Mouse (Mus musculus) cerebellum, adult 9-10 months (tissue): Measurements from ENCODE around the gene Mettl16.
A peak's percentile ranks its signal among the peaks of the same experiment; 100 is the strongest.

Experiments
- DNase-seq: peaks from one replicate; pipeline ENCODE4 v3.0.0; 2022

Gene Mettl16

DNA sequence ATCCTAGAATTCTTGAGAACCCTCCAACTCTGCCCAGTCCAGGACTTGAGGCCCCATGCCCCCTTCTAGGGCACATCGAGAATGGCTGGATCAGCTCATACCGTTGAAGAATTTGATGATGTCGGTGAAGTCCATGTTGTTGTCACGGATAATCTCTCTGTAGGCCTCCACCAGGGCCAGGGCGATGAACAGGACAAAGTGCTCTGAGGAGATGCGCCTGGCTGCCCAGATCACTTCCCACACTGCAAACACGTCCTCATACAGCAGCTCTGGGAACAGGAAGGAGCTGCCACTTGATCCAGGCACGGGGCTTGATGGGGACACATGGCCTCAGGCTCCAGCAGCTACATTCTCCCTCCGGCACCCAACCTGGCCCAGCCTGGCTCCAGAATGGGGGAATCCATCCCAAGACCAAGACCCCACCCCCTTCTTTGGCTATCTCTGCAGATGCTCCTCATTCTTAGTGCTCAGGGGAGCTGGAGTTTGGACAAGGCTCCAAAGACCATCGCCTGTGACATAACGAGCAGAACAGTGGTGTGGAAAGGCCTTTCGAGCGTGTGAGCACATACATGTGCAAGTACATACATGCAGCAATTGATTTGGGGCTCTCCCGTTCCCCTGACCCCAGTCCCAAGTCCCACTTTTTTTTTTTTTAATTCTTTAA lies 80.5 kb downstream of the Mettl16 start:
- no peak for DNase-seq

- DNase-seq, result no peak
Measured at GRCm38 (mm10) chr11:74857756-74858155, 87.1 kb downstream of the Mettl16 start.

DNA sequence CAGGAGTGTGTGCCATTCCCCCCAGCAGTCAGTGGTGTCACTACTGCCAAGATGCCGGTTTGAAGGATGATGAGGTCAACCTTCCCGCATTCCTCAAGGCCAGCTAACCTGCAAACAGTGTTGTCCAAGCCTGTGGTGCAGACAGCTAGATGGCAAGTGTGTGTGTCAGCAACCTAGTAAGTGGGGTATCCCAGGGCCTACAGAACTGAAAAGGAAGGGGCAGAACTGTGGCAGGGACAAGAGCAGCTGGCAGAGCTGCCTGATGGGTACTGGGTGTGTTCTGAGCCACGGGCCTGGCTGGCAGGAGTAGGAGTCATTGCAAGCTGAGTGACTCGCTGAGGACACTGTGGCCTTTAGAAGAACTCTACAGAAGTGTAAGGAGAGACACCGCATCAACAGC lies 91.5 kb downstream of the Mettl16 start:
- DNase-seq, result no peak

- DNase-seq, result no peak
Measured at GRCm38 (mm10) chr11:74863471-74863870, 92.8 kb downstream of the Mettl16 start.

- no peak for DNase-seq
Measured at GRCm38 (mm10) chr11:74864421-74864820, 93.8 kb downstream of the Mettl16 start.

DNA sequence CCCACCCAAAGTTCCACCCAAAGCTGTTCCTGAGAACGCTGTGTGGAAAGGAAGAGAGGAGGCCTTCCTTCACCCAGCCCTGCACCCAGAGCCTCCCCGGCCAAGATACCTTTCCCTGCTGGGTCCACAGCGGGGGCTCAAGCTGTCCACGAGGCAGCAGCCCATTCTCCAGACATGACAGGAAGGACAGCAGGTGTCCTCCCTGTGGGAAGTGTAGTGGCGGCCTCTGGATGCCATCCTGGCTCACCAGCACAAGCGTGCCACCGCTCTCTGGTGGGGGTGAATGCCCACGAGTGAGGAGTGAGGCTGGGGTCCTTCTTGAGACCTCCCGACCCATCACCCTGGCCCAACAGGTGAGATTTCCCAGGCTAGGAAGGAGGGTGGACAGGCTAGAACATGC lies 94.6 kb downstream of the Mettl16 start:
- DNase-seq, result no peak

DNA sequence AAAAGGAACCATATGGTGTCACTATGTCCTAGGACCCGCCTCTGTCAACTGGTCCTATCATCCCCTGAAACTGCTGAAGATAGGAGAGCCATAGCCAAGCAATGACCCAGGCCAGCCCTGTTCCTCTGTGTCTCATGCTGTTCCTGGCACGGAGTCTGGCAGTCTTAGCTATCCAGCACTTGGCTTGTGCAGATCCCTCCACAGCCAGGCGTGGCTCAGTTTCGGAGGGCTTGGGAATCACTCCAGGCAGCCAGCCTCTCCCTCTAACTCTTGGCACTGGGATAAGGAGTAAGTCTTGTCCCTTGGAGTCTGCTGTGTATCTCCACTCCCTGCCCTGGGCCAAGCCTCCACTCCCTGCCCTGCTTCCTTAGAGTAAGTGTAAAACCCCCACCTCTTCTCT lies 96.0 kb downstream of the Mettl16 start:
- peak; percentile 93 for DNase-seq

- peak; percentile 96 for DNase-seq
Measured at GRCm38 (mm10) chr11:74867181-74867580, 96.6 kb downstream of the Mettl16 start.

GRCm38 (mm10) chr11:74868046-74868760 lies 97.6 kb downstream of the Mettl16 start:
- peak; percentile 66 for DNase-seq

DNA sequence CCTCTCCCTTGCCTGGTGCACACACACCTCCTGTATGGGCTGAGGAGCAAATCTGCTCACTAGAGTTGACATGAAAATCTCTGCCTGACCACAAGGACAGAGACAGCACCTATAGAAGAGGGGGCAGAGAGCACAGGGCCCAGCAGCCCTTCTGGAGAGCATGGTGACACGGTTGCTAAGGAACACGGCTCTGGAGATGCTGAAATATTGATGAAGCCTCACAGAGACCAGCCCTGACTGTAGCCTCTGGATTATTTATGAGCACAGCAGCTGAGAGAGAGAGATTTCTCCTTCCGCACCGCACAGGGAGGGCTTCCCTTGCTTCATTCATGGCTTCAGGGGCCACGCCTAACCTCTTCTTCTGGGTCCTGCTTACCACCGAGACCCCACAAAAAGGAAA lies 99.0 kb downstream of the Mettl16 start:
- no peak for DNase-seq

DNA sequence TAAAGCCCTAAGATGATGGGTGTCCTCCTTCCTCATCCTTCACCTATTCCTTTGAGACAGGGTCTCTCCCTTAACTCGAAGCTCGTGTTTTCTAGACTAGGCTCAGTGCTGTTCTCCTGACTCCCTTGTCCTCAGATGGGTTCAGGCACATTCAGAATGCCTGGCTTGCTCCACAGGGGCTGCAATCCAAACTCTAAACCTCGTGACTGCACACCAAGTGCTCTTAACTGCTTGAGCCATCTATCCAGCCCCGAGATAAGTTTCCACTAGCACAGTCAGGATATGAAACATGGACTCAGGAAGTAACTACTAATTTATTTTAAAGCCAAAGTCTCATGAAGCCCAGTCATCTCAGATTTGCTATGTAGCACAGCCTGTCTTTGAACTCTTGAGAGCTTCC lies 99.9 kb downstream of the Mettl16 start:
- DNase-seq, result no peak

DNA sequence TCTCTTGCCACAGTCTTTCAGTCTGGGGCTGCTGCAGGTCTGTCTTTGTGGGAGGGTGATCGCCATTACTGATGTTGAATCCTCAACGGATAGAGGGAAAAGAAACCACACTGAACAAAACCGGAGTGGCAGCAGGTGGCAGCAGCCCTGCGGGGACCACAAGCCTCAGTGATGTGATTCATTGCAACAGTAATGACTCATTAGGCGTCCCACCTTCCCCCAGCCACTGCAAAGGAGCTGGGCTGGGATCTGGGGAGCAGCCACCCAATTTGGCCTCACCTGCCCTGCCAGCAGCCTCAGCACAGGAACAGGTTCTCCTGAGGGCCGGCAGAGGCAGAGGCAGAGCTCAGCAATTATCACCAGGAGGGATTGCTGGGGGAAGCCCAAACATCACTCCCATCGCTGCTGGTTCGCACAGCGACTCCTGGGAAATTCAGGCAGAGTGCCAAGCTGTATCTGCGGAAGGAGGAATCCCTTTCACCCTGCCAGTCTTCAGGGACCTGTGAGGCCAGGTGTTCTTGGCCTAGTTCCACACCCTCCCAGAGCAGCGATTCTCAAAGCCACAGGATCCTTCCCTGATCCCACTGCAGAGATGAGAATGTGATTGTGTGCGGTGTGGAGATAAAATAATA lies 100.5 kb downstream of the Mettl16 start:
- no peak for DNase-seq

DNA sequence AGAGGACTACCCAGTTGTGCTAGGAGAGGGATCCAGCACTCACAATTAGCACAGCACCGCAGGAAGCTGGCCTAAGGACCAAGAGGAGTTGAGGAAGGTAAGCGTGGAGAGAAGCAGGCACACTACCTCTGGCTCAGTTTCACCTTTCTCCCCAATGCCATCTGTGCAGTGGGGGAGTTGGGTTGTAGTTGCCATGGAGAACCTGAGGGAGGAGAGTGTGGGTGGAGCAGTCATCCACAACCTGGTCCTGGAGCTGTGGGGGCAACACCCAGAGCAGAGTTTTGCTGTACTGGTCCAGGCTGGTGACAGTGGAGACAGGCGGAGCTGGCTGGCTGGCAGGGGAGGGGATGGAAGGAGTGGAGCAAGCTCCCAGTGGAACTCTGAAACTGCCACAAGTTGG lies 104.0 kb downstream of the Mettl16 start:
- peak; percentile 66 for DNase-seq

DNA sequence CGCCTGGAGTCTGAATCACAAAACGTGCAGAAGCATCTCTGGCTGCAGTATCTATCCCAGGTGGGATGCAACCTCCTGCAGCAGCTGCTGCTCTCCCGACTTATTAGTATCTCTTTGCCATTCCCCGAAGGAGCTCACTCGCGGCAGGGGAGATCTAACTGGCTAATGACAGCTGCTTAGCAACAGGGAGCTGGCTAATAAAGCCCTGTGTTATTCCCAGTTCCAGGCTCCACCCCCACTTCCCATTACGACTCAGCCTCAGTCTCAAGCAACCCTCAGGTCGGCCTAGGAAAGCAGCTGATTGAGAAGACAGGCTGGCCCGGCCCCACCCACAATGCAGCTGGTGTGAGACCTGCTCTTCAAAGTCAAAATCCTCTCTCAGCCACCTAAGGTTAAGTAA lies 106.2 kb downstream of the Mettl16 start:
- DNase-seq, result peak; percentile 75
